Mouse (Mus musculus) spleen, adult 2 months (tissue): ENCODE data around the gene Tnn. TPM values are rescaled to one million over a fixed set of nuclear protein-coding genes. Genes with fewer than 3 reads are reported as not detected.

Experiments used
- DNase-seq, 2 experiments: peaks; one replicate each; pipeline versions ENCODE4 v3.0.0 to v3.0.0-alpha.2; 2012 to 2021; ENCODE audit warnings: low spot score in 2 of 2, low read depth in 1 of 2
- H3K27ac ChIP-seq: fragments of 200-500 bp; 2 replicates; pipeline ENCODE4 v1.5.1; 2012; ENCODE audit warnings: low read length, inconsistent platforms; ENCODE audit not compliant: insufficient read depth
- H3K27me3 ChIP-seq: fragments of 200-500 bp; 2 replicates; pipeline ENCODE4 v1.6.1; 2012; ENCODE audit warnings: mild to moderate bottlenecking, moderate library complexity, low read length, inconsistent platforms; ENCODE audit not compliant: control insufficient read depth, insufficient read depth
- H3K36me3 ChIP-seq: fragments of 200-500 bp; 2 replicates; pipeline ENCODE4 v1.6.1; 2012; ENCODE audit warnings: mild to moderate bottlenecking, low read length, inconsistent platforms; ENCODE audit not compliant: control insufficient read depth, insufficient read depth
- H3K4me1 ChIP-seq: fragments of 200-500 bp; 2 replicates; pipeline ENCODE4 v1.6.1; 2011; ENCODE audit warnings: inconsistent platforms; ENCODE audit not compliant: control insufficient read depth, insufficient read depth, insufficient read length
- H3K4me3 ChIP-seq: fragments of 200-500 bp; 2 replicates; pipeline ENCODE4 v1.5.1; 2011; ENCODE audit warnings: mild to moderate bottlenecking, inconsistent platforms; ENCODE audit not compliant: insufficient read depth, insufficient read length; ENCODE audit errors: extremely low read depth
- CTCF ChIP-seq: fragments of 200-500 bp; IDR thresholded peaks from 2 replicates; pipeline ENCODE4 v1.5.1; 2011; ENCODE audit warnings: mild to moderate bottlenecking, inconsistent platforms; ENCODE audit not compliant: insufficient read depth, insufficient read length, insufficient replicate concordance; ENCODE audit errors: extremely low read depth
- POLR2A ChIP-seq: fragments of 200-500 bp; IDR thresholded peaks from 2 replicates; pipeline ENCODE4 v1.6.1; 2011; ENCODE audit warnings: low read depth, low read length, inconsistent platforms
- WGBS: fragments of 180-500 bp; shearing (Covaris S2); methylation state at CpG from one replicate; pipeline ENCODE4 v1.1.7; 2018; 5-methylcytosine and 5-hydroxymethylcytosine counted together
- polyA plus RNA-seq: library from polyadenylated mRNA; depleted of rRNA; stranded (reverse); fragments of >200 nt; gene quantifications from 2 replicates; pipeline ENCODE4 v1.2.3, GENCODE M21; 2012

The Tnn gene
- polyA plus RNA-seq, 1 experiment, result 1.6 TPM

- TF ChIP-seq CTCF (no peak), POLR2A (no peak)
- H3K27me3 ChIP-seq, result no peaks in the 10 kb centered on the region
- no peak for DNase-seq
- H3K27ac ChIP-seq, result no peak overlapping the region
- no peak overlapping the region for H3K4me3 ChIP-seq
- no peaks in the 10 kb centered on the region for H3K36me3 ChIP-seq
- 94% methylated on average over 1 of the region's 1 CpGs for WGBS
- no peaks in the 10 kb centered on the region for H3K4me1 ChIP-seq
Observed at GRCm38 (mm10) chr1:160084239-160084638, 69.1 kb downstream of the Tnn start.

GRCm38 (mm10) chr1:160082647-160083046, 70.7 kb downstream of the Tnn start:
- 78% methylated on average over 1 of the region's 1 CpGs for WGBS
- Histone ChIP-seq H3K27me3 (no peaks in the 10 kb centered on the region), H3K36me3 (peaks cover under 1% of the 10 kb centered on the region; the same call in 1 of the 2 replicates), H3K27ac (no peak overlapping the region), H3K4me1 (no peaks in the 10 kb centered on the region), H3K4me3 (no peak overlapping the region)
- TF ChIP-seq CTCF, result no peak
- no peak for TF ChIP-seq POLR2A
- no peak for DNase-seq

GRCm38 (mm10) chr1:160080800-160081436, 72.5 kb downstream of the Tnn start:
- H3K36me3 ChIP-seq, result peaks cover 14% of the 10 kb centered on the region

GRCm38 (mm10) chr1:160078882-160079661, 74.3 kb downstream of the Tnn start:
- DNase-seq, result peak in 1 of 2 experiments; percentile 50
- 22% methylated on average over 14 of the region's 14 CpGs for WGBS
- H3K27ac ChIP-seq, result no peak overlapping the region
- TF ChIP-seq POLR2A, result no peak
- no peak for TF ChIP-seq CTCF
- peak overlapping the region; percentile 32; the same call in 1 of the 2 replicates for H3K4me3 ChIP-seq
- no peaks in the 10 kb centered on the region for H3K4me1 ChIP-seq
- no peaks in the 10 kb centered on the region for H3K27me3 ChIP-seq
- peaks cover 27% of the 10 kb centered on the region for H3K36me3 ChIP-seq

More at GRCm38 (mm10) chr1:160080800-160081436, 72.5 kb downstream of the Tnn start:
- peak; percentile 48 to 81 for DNase-seq
- no peak for TF ChIP-seq POLR2A
- TF ChIP-seq CTCF, result peak; percentile 89; the same call in 1 of the 2 replicates
- 27% methylated on average over 2 of the region's 2 CpGs for WGBS
- Histone ChIP-seq H3K27me3 (no peaks in the 10 kb centered on the region), H3K27ac (no peak overlapping the region), H3K4me1 (no peaks in the 10 kb centered on the region), H3K4me3 (no peak overlapping the region)

DNA sequence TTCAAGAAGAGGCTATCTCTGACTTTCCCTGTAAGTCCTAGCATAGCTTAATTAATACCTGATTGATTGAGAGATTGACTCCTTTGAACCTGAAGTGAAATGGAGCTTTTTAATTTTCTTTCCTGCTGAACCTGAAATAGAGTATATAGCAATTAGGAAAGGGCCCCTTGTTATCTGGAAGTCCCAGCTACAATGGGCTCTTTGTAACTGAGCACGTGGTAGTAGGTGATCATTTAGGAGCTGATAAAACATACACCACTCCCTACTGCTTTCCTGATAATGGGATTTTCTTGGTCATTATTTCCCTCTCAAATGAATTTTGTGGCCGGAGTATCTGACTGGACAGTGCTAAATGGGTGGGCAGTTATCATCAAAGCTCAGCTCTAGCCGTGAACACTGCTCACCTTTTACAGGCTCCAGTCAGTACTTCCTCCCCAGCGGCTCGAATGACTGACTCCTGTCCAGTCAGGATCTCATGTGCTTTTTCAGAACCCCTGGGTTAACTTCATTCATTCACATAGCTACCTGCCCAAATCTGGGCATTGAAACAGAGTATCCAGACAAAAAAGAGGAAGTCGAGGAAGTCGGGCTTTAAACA, 88.7 kb downstream of the Tnn start:
- Histone ChIP-seq H3K4me3 (no peak overlapping the region), H3K27me3 (no peaks in the 10 kb centered on the region), H3K36me3 (peaks cover 11% of the 10 kb centered on the region), H3K4me1 (no peaks in the 10 kb centered on the region; the same call in none of the 2 replicates), H3K27ac (no peak overlapping the region)
- no peak for TF ChIP-seq POLR2A
- no peak for TF ChIP-seq CTCF
- WGBS, result 80% methylated on average over 7 of the region's 7 CpGs
- DNase-seq, result no peak

- Histone ChIP-seq H3K27ac (no peak overlapping the region), H3K4me1 (peaks cover 7% of the 10 kb centered on the region; the same call in 1 of the 2 replicates), H3K4me3 (no peak overlapping the region), H3K36me3 (peaks cover 6% of the 10 kb centered on the region), H3K27me3 (no peaks in the 10 kb centered on the region)
- 59% methylated on average over 3 of the region's 3 CpGs for WGBS
- TF ChIP-seq CTCF, result peak; percentile 80; the same call in 1 of the 2 replicates
- no peak for TF ChIP-seq POLR2A
- DNase-seq, result peak in 1 of 2 experiments; percentile 69
Observed at GRCm38 (mm10) chr1:160061725-160062366, 91.5 kb downstream of the Tnn start.
